Mouse (Mus musculus): ENCODE results near the gene Gm21969. TPM values are rescaled to one million over a fixed set of nuclear protein-coding genes. Genes with fewer than 3 reads are reported as not detected.

Gene Gm21969
- polyA plus RNA-seq, 1 experiment = 0.03 TPM

- TF ChIP-seq GATA1 (IDR thresholded peaks at IDR 0.05; ENCODE audit: low read length) = no peak
Observed at GRCm38 (mm10) chr4:139622373-139623282, 19.6 kb downstream of the Gm21969 start, which contains the start of gene Aldh4a1. TSS of gene Aldh4a1 (plus strand) at chr4:139622866.

- no peak for TF ChIP-seq GATA1 (IDR thresholded peaks at IDR 0.05; ENCODE audit: low read length)
Observed at GRCm38 (mm10) chr4:139623434-139624115, 20.6 kb downstream of the Gm21969 start.

- TF ChIP-seq GATA1 (IDR thresholded peaks at IDR 0.05; ENCODE audit: low read length) = no peak
Observed at GRCm38 (mm10) chr4:139624116-139624489, 21.1 kb downstream of the Gm21969 start.

GRCm38 (mm10) chr4:139624706-139625105 is 21.7 kb downstream of the Gm21969 start:
- no peak for TF ChIP-seq GATA1 (IDR thresholded peaks at IDR 0.05; ENCODE audit: low read length)

GRCm38 (mm10) chr4:139627361-139627760 is 24.4 kb downstream of the Gm21969 start:
- TF ChIP-seq GATA1 (IDR thresholded peaks at IDR 0.05; ENCODE audit: low read length) = no peak

- no peak for TF ChIP-seq GATA1 (IDR thresholded peaks at IDR 0.05; ENCODE audit: low read length)
Observed at GRCm38 (mm10) chr4:139630171-139630570, 27.2 kb downstream of the Gm21969 start.

GRCm38 (mm10) chr4:139631141-139631540 is 28.2 kb downstream of the Gm21969 start:
- TF ChIP-seq GATA1 (IDR thresholded peaks at IDR 0.05; ENCODE audit: low read length) = no peak

- TF ChIP-seq GATA1 (IDR thresholded peaks at IDR 0.05; ENCODE audit: low read length) = no peak
Observed at GRCm38 (mm10) chr4:139631569-139632253, 28.7 kb downstream of the Gm21969 start.

GRCm38 (mm10) chr4:139632254-139632580 is 29.2 kb downstream of the Gm21969 start:
- TF ChIP-seq GATA1 (IDR thresholded peaks at IDR 0.05; ENCODE audit: low read length) = no peak

GRCm38 (mm10) chr4:139636373-139636772 is 33.4 kb downstream of the Gm21969 start:
- TF ChIP-seq GATA1 (IDR thresholded peaks at IDR 0.05; ENCODE audit: low read length) = no peak

- no peak for TF ChIP-seq GATA1 (IDR thresholded peaks at IDR 0.05; ENCODE audit: low read length)
Observed at GRCm38 (mm10) chr4:139637847-139638246, 34.9 kb downstream of the Gm21969 start.

GRCm38 (mm10) chr4:139638356-139638755 is 35.4 kb downstream of the Gm21969 start:
- TF ChIP-seq GATA1 (IDR thresholded peaks at IDR 0.05; ENCODE audit: low read length) = no peak

GRCm38 (mm10) chr4:139639801-139640200 is 36.8 kb downstream of the Gm21969 start:
- TF ChIP-seq GATA1 (IDR thresholded peaks at IDR 0.05; ENCODE audit: low read length) = no peak

- TF ChIP-seq GATA1 (IDR thresholded peaks at IDR 0.05; ENCODE audit: low read length) = no peak
Observed at GRCm38 (mm10) chr4:139640333-139640732, 37.3 kb downstream of the Gm21969 start.

GRCm38 (mm10) chr4:139640775-139641174 is 37.8 kb downstream of the Gm21969 start:
- no peak for TF ChIP-seq GATA1 (IDR thresholded peaks at IDR 0.05; ENCODE audit: low read length)

GRCm38 (mm10) chr4:139641829-139642425 is 38.9 kb downstream of the Gm21969 start:
- TF ChIP-seq GATA1 (IDR thresholded peaks at IDR 0.05; ENCODE audit: low read length) = no peak
